Mouse (Mus musculus): ENCODE measurements around the gene Auh. TPM values are rescaled to one million over a fixed set of nuclear protein-coding genes. Genes with fewer than 3 reads are reported as not detected.
A peak's percentile ranks its signal among the peaks of the same experiment; 100 is the strongest.

The Auh gene
- polyA plus RNA-seq, 1 experiment from 2014 or later: 42.0 TPM

GRCm38 (mm10) chr13:52828217-52828616 is 101.3 kb downstream of the Auh start:
- H3K4me2 ChIP-seq (replicated peaks): no peak overlapping the region
- H3K27ac ChIP-seq: no peak overlapping the region
- peaks cover 1% of the 10 kb centered on the region; the same call in 1 of the 2 replicates for H3K36me3 ChIP-seq
- ATAC-seq (ENCODE audit: low FRiP score, low read depth): no peak
- H3K9me3 ChIP-seq: no peaks in the 10 kb centered on the region
- no peaks in the 10 kb centered on the region for H3K27me3 ChIP-seq
- H3K9ac ChIP-seq: no peak overlapping the region
- no peak overlapping the region for H3K4me3 ChIP-seq
- H3K4me1 ChIP-seq: no peaks in the 10 kb centered on the region
- 70% methylated on average over 2 of the region's 2 CpGs for WGBS

- ATAC-seq (ENCODE audit: low FRiP score, low read depth): no peak
- no peaks in the 10 kb centered on the region for H3K9me3 ChIP-seq
- no peak overlapping the region for H3K9ac ChIP-seq
- no peak overlapping the region for H3K4me3 ChIP-seq
- H3K4me1 ChIP-seq: peaks cover 14% of the 10 kb centered on the region
- no peaks in the 10 kb centered on the region for H3K27me3 ChIP-seq
- no peak overlapping the region for H3K4me2 ChIP-seq (replicated peaks)
- H3K36me3 ChIP-seq: no peaks in the 10 kb centered on the region
- H3K27ac ChIP-seq: no peak overlapping the region
These were observed 102.8 kb downstream of the Auh start for GRCm38 (mm10) chr13:52826666-52827065.

GRCm38 (mm10) chr13:52824754-52825153 is 104.7 kb downstream of the Auh start:
- Histone ChIP-seq H3K4me2 (replicated peaks) (no peak overlapping the region), H3K4me1 (peaks cover 34% of the 10 kb centered on the region), H3K36me3 (no peaks in the 10 kb centered on the region), H3K4me3 (no peak overlapping the region), H3K9ac (no peak overlapping the region), H3K27ac (no peak overlapping the region), H3K27me3 (no peaks in the 10 kb centered on the region), H3K9me3 (no peaks in the 10 kb centered on the region)
- ATAC-seq (ENCODE audit: low FRiP score, low read depth): no peak
- 56% methylated on average over 9 of the region's 9 CpGs for WGBS

GRCm38 (mm10) chr13:52822165-52823149 is 107.0 kb downstream of the Auh start:
- Histone ChIP-seq H3K4me3 (no peak overlapping the region), H3K9me3 (no peaks in the 10 kb centered on the region), H3K27ac (peak overlapping the region; percentile 65; the same call in 1 of the 2 replicates), H3K4me2 (replicated peaks) (peak overlapping the region; percentile 46), H3K4me1 (peaks cover 55% of the 10 kb centered on the region), H3K27me3 (no peaks in the 10 kb centered on the region), H3K36me3 (no peaks in the 10 kb centered on the region), H3K9ac (no peak overlapping the region)
- ATAC-seq (ENCODE audit: low FRiP score, low read depth): peak; percentile 55; the same call in 1 of the 2 replicates
- 12% methylated on average over 22 of the region's 23 CpGs for WGBS

GRCm38 (mm10) chr13:52821571-52821970 is 107.9 kb downstream of the Auh start:
- peaks cover 55% of the 10 kb centered on the region for H3K4me1 ChIP-seq
- no peaks in the 10 kb centered on the region for H3K27me3 ChIP-seq
- ATAC-seq (ENCODE audit: low FRiP score, low read depth): no peak
- H3K9ac ChIP-seq: peak overlapping the region; percentile 21; the same call in 1 of the 2 replicates
- no peaks in the 10 kb centered on the region for H3K36me3 ChIP-seq
- H3K27ac ChIP-seq: peak overlapping the region; percentile 65; the same call in 1 of the 2 replicates
- H3K4me2 ChIP-seq (replicated peaks): 0 out of 2 replicates have a peak overlapping the region, but pooled peaks have one; percentile 46
- H3K4me3 ChIP-seq: no peak overlapping the region
- no peaks in the 10 kb centered on the region for H3K9me3 ChIP-seq
- 35% methylated on average over 9 of the region's 9 CpGs for WGBS

GRCm38 (mm10) chr13:52819901-52820300 is 109.6 kb downstream of the Auh start:
- Histone ChIP-seq H3K4me1 (peaks cover 55% of the 10 kb centered on the region), H3K27ac (no peak overlapping the region), H3K4me2 (replicated peaks) (no peak overlapping the region), H3K36me3 (no peaks in the 10 kb centered on the region), H3K9me3 (no peaks in the 10 kb centered on the region), H3K4me3 (no peak overlapping the region), H3K9ac (no peak overlapping the region), H3K27me3 (no peaks in the 10 kb centered on the region)
- 87% methylated on average over 4 of the region's 4 CpGs for WGBS
- no peak for ATAC-seq (ENCODE audit: low FRiP score, low read depth)

- Histone ChIP-seq H3K9me3 (no peaks in the 10 kb centered on the region), H3K27ac (no peak overlapping the region), H3K36me3 (no peaks in the 10 kb centered on the region), H3K4me1 (peaks cover 55% of the 10 kb centered on the region), H3K9ac (no peak overlapping the region), H3K4me3 (no peak overlapping the region), H3K27me3 (no peaks in the 10 kb centered on the region), H3K4me2 (replicated peaks) (no peak overlapping the region)
- ATAC-seq (ENCODE audit: low FRiP score, low read depth): 0 out of 2 replicates have a peak, but pooled peaks have one; percentile 13
- WGBS: 24% methylated on average over 3 of the region's 3 CpGs
These were observed 110.7 kb downstream of the Auh start for GRCm38 (mm10) chr13:52818760-52819159.

- Histone ChIP-seq H3K36me3 (no peaks in the 10 kb centered on the region), H3K4me2 (replicated peaks) (no peak overlapping the region), H3K27ac (no peak overlapping the region), H3K4me1 (peaks cover 58% of the 10 kb centered on the region), H3K27me3 (no peaks in the 10 kb centered on the region), H3K9ac (no peak overlapping the region), H3K9me3 (no peaks in the 10 kb centered on the region), H3K4me3 (no peak overlapping the region)
- WGBS: 41% methylated on average over 6 of the region's 6 CpGs
- ATAC-seq (ENCODE audit: low FRiP score, low read depth): no peak
These were observed 111.4 kb downstream of the Auh start for GRCm38 (mm10) chr13:52817991-52818491.

GRCm38 (mm10) chr13:52813750-52814149 is 115.7 kb downstream of the Auh start:
- H3K9ac ChIP-seq: no peak overlapping the region
- H3K27me3 ChIP-seq: no peaks in the 10 kb centered on the region
- peaks cover 17% of the 10 kb centered on the region for H3K4me1 ChIP-seq
- H3K36me3 ChIP-seq: no peaks in the 10 kb centered on the region
- no peak for ATAC-seq (ENCODE audit: low FRiP score, low read depth)
- no peaks in the 10 kb centered on the region for H3K9me3 ChIP-seq
- 80% methylated on average over 3 of the region's 3 CpGs for WGBS
- no peak overlapping the region for H3K4me2 ChIP-seq (replicated peaks)
- H3K4me3 ChIP-seq: no peak overlapping the region
- no peak overlapping the region for H3K27ac ChIP-seq

GRCm38 (mm10) chr13:52812549-52813515 is 116.6 kb downstream of the Auh start:
- Histone ChIP-seq H3K27ac (no peak overlapping the region), H3K4me1 (peaks cover 8% of the 10 kb centered on the region), H3K9me3 (no peaks in the 10 kb centered on the region), H3K9ac (no peak overlapping the region), H3K4me2 (replicated peaks) (no peak overlapping the region), H3K4me3 (no peak overlapping the region), H3K27me3 (no peaks in the 10 kb centered on the region), H3K36me3 (no peaks in the 10 kb centered on the region)
- WGBS: 58% methylated on average over 16 of the region's 16 CpGs
- ATAC-seq (ENCODE audit: low FRiP score, low read depth): no peak

GRCm38 (mm10) chr13:52807722-52808121 is 121.8 kb downstream of the Auh start:
- H3K4me1 ChIP-seq: peaks cover 21% of the 10 kb centered on the region
- no peak for ATAC-seq (ENCODE audit: low FRiP score, low read depth)
- no peak overlapping the region for H3K4me3 ChIP-seq
- no peaks in the 10 kb centered on the region for H3K36me3 ChIP-seq
- H3K27me3 ChIP-seq: no peaks in the 10 kb centered on the region
- no peak overlapping the region for H3K27ac ChIP-seq
- H3K9me3 ChIP-seq: no peaks in the 10 kb centered on the region
- no peak overlapping the region for H3K9ac ChIP-seq
- H3K4me2 ChIP-seq (replicated peaks): no peak overlapping the region
- 94% methylated on average over 11 of the region's 11 CpGs for WGBS
